Mouse (Mus musculus): ENCODE results near the gene Ndufv3.
A peak's percentile ranks its signal among the peaks of the same experiment; 100 is the strongest.

- TF ChIP-seq CTCF (conservative IDR thresholded peaks at IDR 0.05; ENCODE audit: low read length) = 0 out of 2 replicates have a peak, but pooled peaks have one; percentile 2
- no peak for TF ChIP-seq POU5F1 (IDR thresholded peaks at IDR 0.05; ENCODE audit: borderline replicate concordance, low read length)
Measured at GRCm38 (mm10) chr17:31519946-31520838, at the start of gene Ndufv3, which contains the start of gene Wdr4.

All from E14TG2a.4 (cell line).